Mouse (Mus musculus) left cerebral cortex, adult 11 months (tissue): Measurements from ENCODE around the gene Ttn.
"Not testable (repeated sequence)": the region's sequence is repeated elsewhere in the genome, so short reads cannot be mapped to it uniquely, and the experiment has no call there.

Source experiments
- DNase-seq: peaks from one replicate; pipeline ENCODE4 v3.0.0; 2022; ENCODE audit warnings: low spot score

Gene Ttn

GRCm38 (mm10) chr2:76982391-76983145 lies at the start of gene Ttn:
Gene Ttn, minus strand, starts transcription at chr2:76982547.
- DNase-seq, result no peak

- no peak for DNase-seq
These were observed 38.3 kb upstream of the Ttn start for GRCm38 (mm10) chr2:77020649-77021048.

- no peak for DNase-seq
These were observed 35.4 kb upstream of the Ttn start for GRCm38 (mm10) chr2:77017735-77018134.

- not testable (repeated sequence) for DNase-seq
These were observed 31.1 kb upstream of the Ttn start for GRCm38 (mm10) chr2:77013449-77013848.

- no peak for DNase-seq
These were observed 29.6 kb upstream of the Ttn start for GRCm38 (mm10) chr2:77011981-77012380.

- no peak for DNase-seq
These were observed 24.7 kb upstream of the Ttn start for GRCm38 (mm10) chr2:77007015-77007414.

GRCm38 (mm10) chr2:77003148-77003547 lies 20.8 kb upstream of the Ttn start:
- DNase-seq, result no peak

- no peak for DNase-seq
These were observed 16.0 kb upstream of the Ttn start for GRCm38 (mm10) chr2:76998351-76998750.

GRCm38 (mm10) chr2:76992493-76993201 lies 10.3 kb upstream of the Ttn start:
- no peak for DNase-seq

GRCm38 (mm10) chr2:76987317-76987716 lies 5.0 kb upstream of the Ttn start:
- DNase-seq, result no peak

- DNase-seq, result no peak
These were observed 2.0 kb upstream of the Ttn start for GRCm38 (mm10) chr2:76984384-76984783.

GRCm38 (mm10) chr2:76983601-76984000 lies 1.3 kb upstream of the Ttn start:
- no peak for DNase-seq

GRCm38 (mm10) chr2:76981717-76982116 lies 630 bp downstream of the Ttn start:
- DNase-seq, result no peak

GRCm38 (mm10) chr2:76980146-76980545 lies 2.2 kb downstream of the Ttn start:
- DNase-seq, result no peak

GRCm38 (mm10) chr2:76977650-76978049 lies 4.7 kb downstream of the Ttn start:
- no peak for DNase-seq

- DNase-seq, result no peak
These were observed 10.3 kb downstream of the Ttn start for GRCm38 (mm10) chr2:76972051-76972450.

- DNase-seq, result no peak
These were observed 11.3 kb downstream of the Ttn start for GRCm38 (mm10) chr2:76971069-76971468.

- peak; percentile 36 for DNase-seq
These were observed 11.7 kb downstream of the Ttn start for GRCm38 (mm10) chr2:76970669-76971068.

GRCm38 (mm10) chr2:76970204-76970603 lies 12.1 kb downstream of the Ttn start:
- no peak for DNase-seq

GRCm38 (mm10) chr2:76969637-76970036 lies 12.7 kb downstream of the Ttn start:
- no peak for DNase-seq

GRCm38 (mm10) chr2:76968919-76969318 lies 13.4 kb downstream of the Ttn start:
- peak; percentile 30 for DNase-seq

GRCm38 (mm10) chr2:76966582-76966981 lies 15.8 kb downstream of the Ttn start:
- no peak for DNase-seq

GRCm38 (mm10) chr2:76966013-76966412 lies 16.3 kb downstream of the Ttn start:
- DNase-seq, result no peak

- no peak for DNase-seq
These were observed 16.8 kb downstream of the Ttn start for GRCm38 (mm10) chr2:76965542-76965941.
